Mouse (Mus musculus) neutrophil, adult 83 days (primary cell): ENCODE results near the gene Tsacc. TPM values are rescaled to one million over a fixed set of nuclear protein-coding genes. Genes with fewer than 3 reads are reported as not detected.

Experiments used
- total RNA-seq, 2 experiments: library from RNA; stranded (reverse); gene quantifications; one replicate each; pipeline ENCODE4 v1.2.4; 2023

Tsacc gene
- 1 to 10 TPM in 1 of 2 experiments, not detected in 1; 1.3 TPM for total RNA-seq

DNA sequence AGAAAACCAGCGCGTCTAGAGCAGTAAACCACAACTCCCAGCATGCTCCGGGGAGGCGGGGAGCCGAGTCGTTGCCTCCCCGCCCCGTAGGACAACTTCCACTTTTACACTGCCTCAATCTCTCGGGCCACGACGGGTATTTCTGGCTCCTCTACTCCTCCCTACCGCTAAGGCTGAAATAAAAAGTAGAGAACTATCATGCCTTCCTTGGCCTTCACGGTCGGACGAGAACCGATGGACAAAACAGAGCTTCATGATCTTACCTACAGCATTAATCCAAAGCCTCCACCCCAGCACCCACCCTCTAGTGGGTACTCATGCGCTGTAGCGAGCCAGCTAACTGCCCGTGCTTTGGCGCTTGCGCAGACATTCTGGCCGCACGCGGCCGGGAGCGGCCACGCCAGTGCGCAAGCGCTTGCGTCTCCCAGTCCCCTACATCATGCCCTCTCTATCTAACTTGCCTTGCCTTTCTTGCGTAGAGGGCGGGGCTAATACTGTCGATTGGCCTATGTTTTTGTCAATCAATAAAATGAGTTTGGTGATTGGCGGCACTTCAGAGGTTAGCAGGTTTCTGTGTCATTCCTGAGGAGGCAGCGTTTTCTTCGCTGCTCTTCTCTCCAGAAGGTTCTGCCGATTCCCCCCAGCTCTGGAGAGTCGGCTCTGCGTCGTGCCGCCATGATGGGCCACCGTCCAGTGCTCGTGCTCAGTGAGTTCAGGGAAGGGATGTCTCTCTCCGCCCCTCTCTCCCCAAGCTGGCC lies at the start of gene Tsacc, which contains the start of gene Cct3:
TSS of gene Tsacc (minus strand) at position 439 of the 758 bp plus-strand sequence.
TSS of gene Cct3 (plus strand) at position 556 of the 758 bp plus-strand sequence.

DNA sequence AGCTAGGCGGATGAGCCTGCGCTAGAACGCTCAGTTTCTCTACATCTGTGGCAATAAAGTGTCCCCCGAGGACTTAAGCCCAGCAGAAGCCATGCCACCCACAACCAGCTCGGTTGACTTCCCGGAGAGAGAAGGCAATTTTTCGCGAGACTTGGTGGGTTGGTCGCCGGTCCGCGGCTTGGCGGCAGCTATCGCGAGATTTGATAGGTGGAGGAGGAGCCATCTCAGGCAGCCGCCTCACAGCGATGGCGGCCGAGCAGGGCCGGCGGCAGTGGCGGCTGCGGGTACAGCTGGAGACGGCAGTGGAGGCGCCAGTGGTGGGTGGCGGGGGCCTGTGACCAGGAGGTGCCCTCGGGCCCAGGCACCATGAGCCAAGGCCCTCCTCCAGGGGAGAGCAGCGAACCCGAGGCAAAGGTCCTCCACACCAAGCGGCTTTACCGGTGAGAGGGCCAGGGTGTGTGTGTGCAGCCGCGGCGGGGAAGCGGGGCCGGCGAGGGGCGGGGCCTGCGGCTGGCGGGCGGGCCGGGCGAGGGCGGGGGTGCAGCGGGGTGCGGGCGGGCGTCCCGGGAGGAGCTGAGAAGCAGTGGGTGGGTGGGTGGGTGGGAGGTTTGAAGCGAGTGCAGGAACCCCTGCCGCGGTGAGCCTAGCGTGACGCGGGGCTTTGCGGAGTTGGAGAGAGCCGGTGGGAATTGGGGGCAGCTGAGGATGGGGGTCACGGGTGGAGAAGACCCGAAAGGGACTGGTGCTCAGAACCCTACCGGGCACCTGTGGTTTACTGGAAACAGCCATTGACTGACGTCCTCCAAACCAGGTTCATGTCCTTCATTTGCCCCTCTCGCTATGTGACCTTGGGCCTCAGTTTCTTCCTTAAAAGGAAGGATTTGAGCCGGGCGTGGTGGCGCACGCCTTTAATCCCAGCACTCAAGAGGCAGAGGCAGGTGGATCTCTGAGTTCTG lies 39.5 kb upstream of the Tsacc start, which contains the start of the genes Tmem79 and Smg5:
TSS of gene Tmem79 (minus strand) at position 91 of the 956 bp plus-strand sequence.
TSS of gene Smg5 (plus strand) at position 203 of the 956 bp plus-strand sequence.

DNA sequence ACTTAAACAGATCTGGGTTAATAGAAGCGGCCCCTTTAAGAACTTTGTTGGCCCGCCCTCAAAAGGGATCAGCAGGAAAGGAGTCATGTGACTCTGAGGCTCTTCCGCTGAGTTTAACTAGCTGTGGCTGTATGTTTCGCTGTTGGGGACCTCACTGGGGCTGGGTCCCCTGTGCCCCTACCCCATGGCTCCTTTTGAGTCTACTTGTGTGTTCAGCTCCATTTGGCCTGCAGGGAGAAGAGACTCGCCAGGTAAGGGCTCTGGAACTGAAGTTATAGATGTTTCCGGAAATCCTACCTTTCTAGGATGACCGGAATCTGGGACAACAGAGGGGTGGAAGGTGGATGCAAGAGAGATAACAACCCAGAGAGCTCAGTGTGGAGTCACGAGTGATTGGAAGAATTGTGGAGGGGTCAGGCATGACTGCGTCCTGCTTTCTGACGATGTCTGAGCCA lies 28.2 kb upstream of the Tsacc start, which contains the start of gene Glmp:
TSS of gene Glmp (plus strand) at position 73 of the 455 bp plus-strand sequence.

DNA sequence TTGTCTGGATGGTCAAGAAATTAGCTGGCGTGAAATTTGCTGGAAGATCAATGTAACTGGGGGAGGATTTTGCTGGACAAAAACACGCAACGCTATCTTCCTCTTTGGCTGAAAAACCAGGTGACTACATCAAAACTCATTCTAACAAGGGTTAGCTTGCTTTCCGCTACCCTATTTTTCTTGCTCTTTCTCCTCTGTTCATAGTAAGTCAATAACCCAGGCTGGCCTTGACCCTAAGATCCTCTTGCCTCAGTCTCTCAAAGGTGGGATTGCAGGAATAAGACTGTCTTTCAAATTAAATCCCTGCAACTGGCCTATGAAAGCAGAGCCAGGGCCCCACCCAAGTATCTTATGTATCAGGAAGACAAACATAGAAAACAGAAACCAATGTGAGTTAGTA lies 9.7 kb downstream of the Tsacc start, which contains the start of gene Gm38392:
TSS of gene Gm38392 (minus strand) at position 101 of the 400 bp plus-strand sequence.

DNA sequence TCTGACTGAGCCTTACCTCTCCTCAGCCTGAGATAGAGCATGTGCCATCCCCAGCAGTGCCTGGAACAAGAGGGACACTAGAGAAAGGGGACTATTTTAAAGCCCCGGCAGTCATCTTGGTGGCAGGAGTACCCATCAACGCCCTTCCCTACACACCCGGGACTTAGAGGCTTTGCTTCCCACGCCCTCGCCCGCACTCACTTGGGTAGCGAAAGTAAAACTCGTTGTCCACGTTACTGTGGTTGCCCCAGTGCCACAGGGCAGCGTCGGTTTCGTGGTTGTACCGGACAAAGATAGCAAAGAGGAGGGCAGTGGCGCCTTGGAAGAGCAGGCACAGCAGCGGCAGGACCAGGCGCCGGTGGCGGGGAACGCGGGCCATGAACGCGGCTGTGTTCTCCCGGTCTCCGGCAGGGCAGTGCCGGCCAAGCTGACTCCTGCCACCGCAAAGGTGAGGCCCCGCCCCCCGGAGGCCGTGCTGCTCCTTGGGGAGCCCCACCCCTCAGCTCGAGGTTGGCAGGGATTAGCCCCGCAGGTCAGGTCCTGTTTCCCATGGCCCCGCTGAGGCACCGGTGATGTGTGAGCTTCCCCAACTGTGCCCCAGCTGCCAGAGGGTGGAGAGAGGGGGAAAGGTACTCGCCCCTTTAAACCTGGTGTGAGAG lies 42.4 kb downstream of the Tsacc start, which contains the start of gene Rhbg:
TSS of gene Rhbg (minus strand) at position 442 of the 659 bp plus-strand sequence.

Other genes with a start within 250 kb of the Tsacc start
- 10 to 100 TPM; 26.4 to 30.3 TPM for gene Naxe, start 238.5 kb downstream of the Tsacc start, total RNA-seq
- not detected for gene Ttc24, start 218.7 kb downstream of the Tsacc start, total RNA-seq
- 10 to 100 TPM; 35.3 to 39.7 TPM for gene Iqgap3, start 215.0 kb downstream of the Tsacc start, total RNA-seq
- gene Mef2d, start 154.6 kb downstream of the Tsacc start, total RNA-seq: 10 to 100 TPM; 55.4 to 69.5 TPM
- gene Rhbg, start 42.3 kb downstream of the Tsacc start, total RNA-seq: not detected
- not detected for gene Gm38392, start 9.8 kb downstream of the Tsacc start, total RNA-seq
- 10 to 100 TPM; 66.6 to 69.9 TPM for gene Cct3, start 117 bp upstream of the Tsacc start, total RNA-seq
- gene Glmp, start 28.0 kb upstream of the Tsacc start, total RNA-seq: 100 to 1,000 TPM; 114 to 115 TPM
- gene Tmem79, start 39.1 kb upstream of the Tsacc start, total RNA-seq: 1 to 10 TPM; 1.2 to 1.3 TPM
- 10 to 100 TPM; 48.0 to 51.9 TPM for gene Smg5, start 39.3 kb upstream of the Tsacc start, total RNA-seq
- 1 to 10 TPM in 1 of 2 experiments, under 1 TPM in 1; 0.46 to 1.1 TPM for gene Paqr6, start 67.6 kb upstream of the Tsacc start, total RNA-seq
- 10 to 100 TPM; 15.2 to 25.3 TPM for gene Bglap3, start 75.7 kb upstream of the Tsacc start, total RNA-seq
- gene Bglap2, start 81.7 kb upstream of the Tsacc start, total RNA-seq: 10 to 100 TPM; 26.3 to 43.3 TPM
- 100 to 1,000 TPM; 105 to 139 TPM for gene Bglap, start 87.5 kb upstream of the Tsacc start, total RNA-seq
- 10 to 100 TPM; 59.0 to 65.4 TPM for gene Pmf1, start 113.3 kb upstream of the Tsacc start, total RNA-seq
- 10 to 100 TPM; 16.1 to 16.3 TPM for gene Slc25a44, start 128.1 kb upstream of the Tsacc start, total RNA-seq
- 100 to 1,000 TPM; 296 to 331 TPM for gene Sema4a, start 164.2 kb upstream of the Tsacc start, total RNA-seq
- gene Lmna, start 213.0 kb upstream of the Tsacc start, total RNA-seq: 10 to 100 TPM; 17.1 to 26.2 TPM
- gene Mex3a, start 235.4 kb upstream of the Tsacc start, total RNA-seq: under 1 TPM; 0.20 to 0.33 TPM